Mouse (Mus musculus): ENCODE data around the gene Dcbld2. TPM values are rescaled to one million over a fixed set of nuclear protein-coding genes. Genes with fewer than 3 reads are reported as not detected.
A peak's percentile ranks its signal among the peaks of the same experiment; 100 is the strongest.

The Dcbld2 gene
- 4.0 and 4.8 TPM in 2 replicates for polyA plus RNA-seq (2015; fragmentation: Nextera tagmentation; extraction: Ambion mirVana)

DNA sequence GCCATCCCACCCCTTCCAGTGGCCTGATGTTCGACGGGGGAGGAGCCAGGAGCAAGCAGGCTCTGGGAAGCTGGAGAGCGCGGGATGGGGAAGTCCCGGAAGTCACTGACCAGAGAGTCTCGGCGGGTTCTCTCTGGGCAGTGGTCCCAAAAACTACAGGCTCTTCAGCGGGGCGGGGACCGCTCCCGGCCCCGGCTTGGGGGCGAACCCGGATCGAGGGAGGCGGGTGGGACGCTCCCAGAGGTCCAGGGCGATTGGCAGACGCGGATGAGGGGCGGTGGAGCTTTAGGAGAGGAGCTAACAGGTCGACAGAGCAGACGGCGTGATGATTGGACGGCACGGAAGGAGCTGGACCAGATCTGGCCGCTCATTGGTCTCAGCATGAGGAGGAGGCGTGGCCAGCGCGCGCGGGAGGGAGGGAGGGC is at the start of gene Dcbld2:
Dcbld2 (plus strand) TSS at position 382 of the 425 bp plus-strand sequence.
- under 1% methylated on average over 32 of the region's 32 CpGs for WGBS

DNA sequence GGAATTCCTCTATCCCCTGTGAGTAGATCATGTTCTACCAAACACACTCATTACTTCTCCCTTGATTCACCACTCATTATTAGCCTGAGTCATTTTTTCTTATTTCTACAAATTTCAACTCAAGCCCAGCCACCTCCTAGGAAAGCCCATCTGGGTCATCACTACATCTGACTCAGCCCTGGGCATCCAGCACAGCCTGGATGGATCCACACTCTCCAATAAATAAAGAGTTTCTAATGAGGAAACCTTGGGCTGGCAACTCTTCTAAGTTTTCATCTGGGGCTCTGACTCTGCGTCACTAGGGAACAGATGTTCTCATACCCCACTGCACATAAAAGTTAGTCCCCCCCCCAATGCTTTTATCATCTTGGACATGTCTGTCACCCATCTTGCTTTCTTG is 31.1 kb upstream of the Dcbld2 start:
- H3K4me2 ChIP-seq: no peak overlapping the region
- no peak overlapping the region for H3K4me3 ChIP-seq (replicated peaks)
- H3K27ac ChIP-seq: no peak overlapping the region
- H3K27me3 ChIP-seq: no peaks in the 10 kb centered on the region
- WGBS: 37% methylated on average over 1 of the region's 1 CpGs
- no peak overlapping the region for H3K9ac ChIP-seq
- no peaks in the 10 kb centered on the region for H3K4me1 ChIP-seq
- no peaks in the 10 kb centered on the region for H3K9me3 ChIP-seq (replicated peaks)
- H3K36me3 ChIP-seq: no peaks in the 10 kb centered on the region
- no peak for ATAC-seq (replicated peaks; ENCODE audit: low FRiP score)

More for the DNA sequence above, at the start of gene Dcbld2:
- ATAC-seq (replicated peaks; ENCODE audit: low FRiP score): peak; percentile 100
- peak within 1 kb of the TSS; percentile 89 for H3K4me3 ChIP-seq (replicated peaks)
- no peaks in the 10 kb centered on the region for H3K9me3 ChIP-seq (replicated peaks)
- H3K36me3 ChIP-seq: no peaks in the 10 kb centered on the region
- H3K27me3 ChIP-seq: no peaks in the 10 kb centered on the region
- peak within 1 kb of the TSS; percentile 87 for H3K27ac ChIP-seq
- H3K4me2 ChIP-seq: peak within 1 kb of the TSS; percentile 80
- H3K9ac ChIP-seq: peak within 1 kb of the TSS; percentile 88
- H3K4me1 ChIP-seq: peaks cover 19% of the 10 kb centered on the region

DNA sequence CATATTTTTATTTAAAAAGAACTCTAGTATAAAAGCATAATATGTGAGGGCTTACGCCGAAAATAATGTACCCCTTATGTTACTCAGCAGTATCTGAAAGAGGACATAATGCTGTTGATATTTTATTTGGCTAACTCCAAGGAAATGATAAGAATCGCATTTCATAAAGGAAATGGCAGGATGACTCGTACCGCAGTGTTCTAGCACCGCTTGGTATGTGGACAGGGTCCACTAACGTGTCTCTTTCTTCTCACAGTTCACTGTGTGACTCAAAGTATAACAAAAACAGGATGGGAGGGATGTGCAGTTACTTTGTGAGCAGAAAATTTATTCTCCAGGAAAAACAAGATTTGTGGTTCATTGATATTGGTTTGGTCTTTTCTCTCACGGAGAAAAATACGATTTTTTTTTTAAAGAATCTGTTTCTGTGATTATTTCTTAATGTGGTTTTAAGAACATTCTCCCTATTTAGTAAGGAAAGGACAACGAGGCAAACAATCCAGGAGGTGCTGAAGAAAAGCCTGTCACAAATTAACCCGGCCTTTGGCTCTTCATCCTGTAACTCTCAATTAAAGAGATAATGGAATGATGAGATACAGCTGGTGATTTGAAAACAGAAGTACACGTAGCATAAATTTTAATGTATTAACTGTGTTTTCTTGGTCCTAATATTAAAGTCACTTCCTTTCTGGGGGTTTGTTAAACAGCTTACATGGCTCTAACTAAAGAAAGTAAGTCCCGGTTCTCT is 30.3 kb upstream of the Dcbld2 start:
- no peak for ATAC-seq (replicated peaks; ENCODE audit: low FRiP score)
- WGBS: 56% methylated on average over 13 of the region's 13 CpGs
- H3K9me3 ChIP-seq (replicated peaks): no peaks in the 10 kb centered on the region

DNA sequence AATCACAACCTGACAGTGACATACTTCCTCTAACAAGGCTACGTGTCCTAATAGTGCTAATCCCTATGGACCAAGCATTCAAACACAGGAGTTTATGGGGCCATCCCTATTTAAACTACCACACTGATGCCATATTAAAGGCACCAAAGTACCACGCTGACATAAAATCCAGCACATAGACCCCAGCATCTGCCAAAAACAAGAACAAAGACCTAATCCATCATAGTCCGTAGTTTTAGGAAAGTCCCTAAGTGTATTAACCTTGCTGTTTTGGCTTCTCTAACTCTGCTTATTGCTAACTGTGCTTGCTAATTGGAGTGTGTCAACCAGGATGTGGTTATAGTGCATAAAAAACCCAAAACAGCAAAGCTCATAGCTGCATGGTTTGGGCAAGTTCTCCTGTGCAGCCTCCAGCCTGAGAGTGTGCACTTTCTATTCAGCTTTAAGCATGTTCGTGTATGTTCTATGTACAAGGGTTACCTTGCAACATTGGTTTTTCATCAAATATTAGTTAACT is 21.9 kb upstream of the Dcbld2 start:
- no peak overlapping the region for H3K4me2 ChIP-seq
- no peaks in the 10 kb centered on the region for H3K4me1 ChIP-seq
- 78% methylated on average over 4 of the region's 4 CpGs for WGBS
- no peak overlapping the region for H3K4me3 ChIP-seq (replicated peaks)
- no peaks in the 10 kb centered on the region for H3K27me3 ChIP-seq
- no peak overlapping the region for H3K27ac ChIP-seq
- no peaks in the 10 kb centered on the region for H3K9me3 ChIP-seq (replicated peaks)
- H3K9ac ChIP-seq: no peak overlapping the region
- no peaks in the 10 kb centered on the region for H3K36me3 ChIP-seq
- ATAC-seq (replicated peaks; ENCODE audit: low FRiP score): no peak

More for the DNA sequence above, 30.3 kb upstream of the Dcbld2 start:
- Histone ChIP-seq H3K4me1 (no peaks in the 10 kb centered on the region), H3K9ac (no peak overlapping the region), H3K4me3 (replicated peaks) (no peak overlapping the region), H3K4me2 (no peak overlapping the region), H3K36me3 (no peaks in the 10 kb centered on the region), H3K27ac (no peak overlapping the region), H3K27me3 (no peaks in the 10 kb centered on the region)

DNA sequence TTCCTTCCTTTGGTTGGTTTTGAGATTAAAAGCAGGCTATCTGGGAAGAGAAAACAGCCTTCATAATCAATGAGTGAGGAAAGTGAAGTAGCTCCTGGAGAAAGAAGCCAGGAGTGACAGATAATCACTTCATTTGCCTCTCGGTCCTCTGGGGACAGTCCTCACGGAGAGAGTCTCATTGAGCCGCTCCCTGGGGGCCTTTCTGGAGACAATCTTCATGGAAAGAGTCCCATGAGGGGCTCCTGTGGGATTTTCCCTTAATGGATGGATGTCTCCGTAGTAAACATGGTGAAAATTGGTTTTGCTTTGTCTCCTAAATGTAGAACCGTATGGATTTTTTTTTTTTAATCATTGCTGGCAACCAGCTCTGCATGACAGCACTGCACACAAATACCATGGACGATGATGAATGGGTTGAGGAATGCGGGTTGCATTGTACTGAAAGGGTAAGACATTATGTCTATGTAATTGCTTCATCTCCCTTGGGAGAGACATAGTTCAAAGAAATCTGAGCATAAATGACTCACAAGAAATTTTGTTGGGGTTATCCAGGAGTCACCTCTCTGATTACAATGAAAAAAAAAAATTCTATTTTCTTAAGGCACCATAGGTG is 19.0 kb upstream of the Dcbld2 start:
- H3K4me2 ChIP-seq: no peak overlapping the region
- H3K9me3 ChIP-seq (replicated peaks): no peaks in the 10 kb centered on the region
- ATAC-seq (replicated peaks; ENCODE audit: low FRiP score): no peak
- 50% methylated on average over 7 of the region's 7 CpGs for WGBS
- H3K27ac ChIP-seq: no peak overlapping the region
- no peaks in the 10 kb centered on the region for H3K27me3 ChIP-seq
- no peak overlapping the region for H3K4me3 ChIP-seq (replicated peaks)
- no peak overlapping the region for H3K9ac ChIP-seq
- H3K4me1 ChIP-seq: no peaks in the 10 kb centered on the region
- H3K36me3 ChIP-seq: no peaks in the 10 kb centered on the region

DNA sequence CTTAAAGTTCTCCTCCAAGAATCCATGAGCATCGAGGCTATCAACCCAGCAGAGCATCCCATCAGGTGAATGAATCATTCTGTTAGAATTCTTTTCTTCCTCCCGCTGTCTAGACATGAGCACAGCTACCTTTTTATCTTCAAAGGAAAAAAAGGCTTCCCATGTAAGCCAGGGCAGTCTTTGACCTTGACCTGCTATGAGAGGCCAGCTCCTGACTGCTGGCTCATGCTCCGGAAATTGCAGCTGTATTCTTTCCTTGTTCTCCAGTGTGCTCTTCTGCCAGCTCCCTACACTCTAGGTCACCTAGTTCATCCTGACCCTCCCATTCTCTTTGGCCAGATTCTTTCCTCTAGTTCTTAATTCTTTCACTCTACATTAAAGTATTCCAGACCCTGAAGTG is 15.2 kb upstream of the Dcbld2 start:
- Histone ChIP-seq H3K36me3 (no peaks in the 10 kb centered on the region), H3K4me2 (no peak overlapping the region), H3K4me3 (replicated peaks) (no peak overlapping the region), H3K4me1 (no peaks in the 10 kb centered on the region), H3K27me3 (no peaks in the 10 kb centered on the region), H3K27ac (no peak overlapping the region), H3K9me3 (replicated peaks) (no peaks in the 10 kb centered on the region), H3K9ac (no peak overlapping the region)
- WGBS: 82% methylated on average over 3 of the region's 3 CpGs
- no peak for ATAC-seq (replicated peaks; ENCODE audit: low FRiP score)

DNA sequence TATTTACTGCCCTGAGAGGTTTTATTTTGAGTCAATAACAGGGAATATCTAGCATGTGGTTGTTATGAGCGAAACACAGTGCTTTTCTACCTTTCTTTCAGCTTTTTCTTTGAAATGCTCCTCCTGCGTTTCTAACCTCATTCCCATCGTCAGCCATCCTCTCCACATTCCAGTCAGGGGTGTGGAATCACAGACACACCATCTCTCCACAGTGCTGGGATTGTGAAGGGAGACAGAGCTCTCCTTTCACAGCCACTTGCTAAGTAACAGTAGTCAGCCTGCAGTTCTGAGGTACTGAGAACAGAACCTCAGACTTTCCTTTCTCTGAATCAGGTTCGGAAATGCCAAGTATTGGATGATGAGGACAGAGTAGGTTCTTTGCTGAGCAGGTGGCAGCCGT is 14.1 kb upstream of the Dcbld2 start:
- Histone ChIP-seq H3K27ac (no peak overlapping the region), H3K27me3 (no peaks in the 10 kb centered on the region), H3K4me1 (no peaks in the 10 kb centered on the region), H3K4me3 (replicated peaks) (no peak overlapping the region), H3K36me3 (no peaks in the 10 kb centered on the region), H3K9ac (no peak overlapping the region), H3K4me2 (no peak overlapping the region), H3K9me3 (replicated peaks) (no peaks in the 10 kb centered on the region)
- ATAC-seq (replicated peaks; ENCODE audit: low FRiP score): no peak
- WGBS: 78% methylated on average over 5 of the region's 5 CpGs

DNA sequence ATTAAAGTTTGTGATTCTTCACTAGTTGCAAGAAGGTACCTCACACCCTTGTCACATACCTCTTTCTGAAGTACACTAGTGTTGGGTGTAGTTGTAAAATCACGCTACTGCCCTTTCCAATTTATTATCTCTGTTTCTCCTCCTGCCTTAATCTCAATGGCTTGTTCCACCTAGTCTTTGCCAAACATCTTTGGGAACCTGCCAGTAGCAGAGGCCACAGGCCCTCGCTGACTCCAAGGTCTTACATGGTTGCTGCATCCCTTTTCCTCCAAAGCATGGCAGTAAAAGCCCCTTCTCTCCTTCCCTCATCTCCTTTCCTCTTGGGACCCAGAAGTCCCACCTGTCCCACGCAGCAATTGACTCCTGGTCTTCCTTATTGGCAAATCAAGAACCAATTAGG is 9.6 kb upstream of the Dcbld2 start:
- no peaks in the 10 kb centered on the region for H3K9me3 ChIP-seq (replicated peaks)
- no peaks in the 10 kb centered on the region for H3K4me1 ChIP-seq
- no peak for ATAC-seq (replicated peaks; ENCODE audit: low FRiP score)
- no peaks in the 10 kb centered on the region for H3K36me3 ChIP-seq
- no peaks in the 10 kb centered on the region for H3K27me3 ChIP-seq
- no peak overlapping the region for H3K4me3 ChIP-seq (replicated peaks)
- 74% methylated on average over 3 of the region's 3 CpGs for WGBS
- H3K4me2 ChIP-seq: no peak overlapping the region
- no peak overlapping the region for H3K9ac ChIP-seq
- H3K27ac ChIP-seq: no peak overlapping the region

DNA sequence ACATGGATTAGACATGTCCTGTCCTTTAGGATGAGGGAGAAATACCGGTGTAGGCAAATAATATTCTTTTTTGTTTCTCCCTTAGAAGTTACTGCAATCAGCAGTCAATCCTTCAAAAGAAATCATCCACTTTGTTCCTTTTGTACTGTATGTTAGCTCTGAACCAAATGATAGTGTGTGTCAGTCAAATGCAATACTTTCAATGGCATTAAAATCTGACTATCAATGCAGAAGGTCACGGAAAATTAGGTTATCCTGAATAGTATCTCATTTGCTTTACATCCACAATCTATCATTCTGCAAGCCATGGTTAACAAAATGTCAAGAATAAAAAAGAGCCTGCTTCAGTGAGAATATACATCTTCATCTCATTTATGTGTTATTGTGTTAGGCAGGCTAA is 7.2 kb upstream of the Dcbld2 start:
- ATAC-seq (replicated peaks; ENCODE audit: low FRiP score): no peak
- no peak overlapping the region for H3K4me3 ChIP-seq (replicated peaks)
- WGBS: 86% methylated on average over 2 of the region's 2 CpGs
- H3K9me3 ChIP-seq (replicated peaks): no peaks in the 10 kb centered on the region
- no peaks in the 10 kb centered on the region for H3K36me3 ChIP-seq
- no peaks in the 10 kb centered on the region for H3K4me1 ChIP-seq
- no peaks in the 10 kb centered on the region for H3K27me3 ChIP-seq
- no peak overlapping the region for H3K9ac ChIP-seq
- no peak overlapping the region for H3K27ac ChIP-seq
- no peak overlapping the region for H3K4me2 ChIP-seq

DNA sequence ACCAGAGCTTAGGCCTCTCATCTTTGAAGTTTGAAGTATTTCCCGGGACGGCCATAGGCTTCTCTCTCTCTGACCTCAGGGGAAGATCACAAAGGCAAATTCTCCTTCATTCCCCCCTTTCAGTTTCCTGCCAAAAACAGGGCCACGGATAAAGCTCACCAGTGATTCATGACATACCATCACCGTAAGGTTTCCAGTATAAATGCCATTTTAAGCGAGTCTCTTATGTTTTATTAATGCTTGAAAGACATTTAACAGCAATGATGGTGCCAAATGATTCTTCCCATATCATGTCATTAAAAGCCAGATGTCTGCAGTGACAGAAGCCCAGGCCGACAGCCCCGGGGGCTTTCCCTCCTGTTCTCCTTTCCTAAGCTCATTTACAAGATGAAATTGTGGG is 3.6 kb upstream of the Dcbld2 start:
- Histone ChIP-seq H3K27me3 (no peaks in the 10 kb centered on the region), H3K4me2 (no peak overlapping the region), H3K4me1 (peaks cover 11% of the 10 kb centered on the region), H3K27ac (no peak overlapping the region), H3K4me3 (replicated peaks) (no peak overlapping the region), H3K36me3 (no peaks in the 10 kb centered on the region), H3K9ac (no peak overlapping the region), H3K9me3 (replicated peaks) (no peaks in the 10 kb centered on the region)
- 26% methylated on average over 7 of the region's 7 CpGs for WGBS
- ATAC-seq (replicated peaks; ENCODE audit: low FRiP score): no peak

DNA sequence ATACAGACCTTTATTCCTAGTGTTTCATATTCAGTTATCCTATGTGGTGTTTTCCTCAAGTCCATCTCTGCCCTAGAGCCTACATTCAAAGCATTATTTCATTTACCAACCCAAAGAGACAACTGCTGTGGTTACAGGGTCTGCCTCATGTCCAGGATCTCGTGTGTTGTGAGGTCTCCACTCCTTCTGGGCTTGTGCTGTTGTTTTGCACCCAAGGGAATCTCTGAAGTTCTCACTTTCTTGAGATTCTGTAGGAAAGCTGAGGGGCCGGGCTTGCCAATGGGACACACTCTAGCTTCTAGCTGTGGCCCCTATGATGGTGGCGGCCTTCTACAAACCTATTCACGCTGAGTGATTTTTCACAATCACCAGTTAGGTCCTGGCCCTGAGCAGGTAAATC is 3.0 kb upstream of the Dcbld2 start:
- 87% methylated on average over 4 of the region's 4 CpGs for WGBS
- Histone ChIP-seq H3K4me2 (no peak overlapping the region), H3K9ac (no peak overlapping the region), H3K4me3 (replicated peaks) (no peak overlapping the region), H3K9me3 (replicated peaks) (no peaks in the 10 kb centered on the region), H3K36me3 (no peaks in the 10 kb centered on the region), H3K27ac (no peak overlapping the region), H3K27me3 (no peaks in the 10 kb centered on the region), H3K4me1 (peaks cover 15% of the 10 kb centered on the region)
- no peak for ATAC-seq (replicated peaks; ENCODE audit: low FRiP score)

DNA sequence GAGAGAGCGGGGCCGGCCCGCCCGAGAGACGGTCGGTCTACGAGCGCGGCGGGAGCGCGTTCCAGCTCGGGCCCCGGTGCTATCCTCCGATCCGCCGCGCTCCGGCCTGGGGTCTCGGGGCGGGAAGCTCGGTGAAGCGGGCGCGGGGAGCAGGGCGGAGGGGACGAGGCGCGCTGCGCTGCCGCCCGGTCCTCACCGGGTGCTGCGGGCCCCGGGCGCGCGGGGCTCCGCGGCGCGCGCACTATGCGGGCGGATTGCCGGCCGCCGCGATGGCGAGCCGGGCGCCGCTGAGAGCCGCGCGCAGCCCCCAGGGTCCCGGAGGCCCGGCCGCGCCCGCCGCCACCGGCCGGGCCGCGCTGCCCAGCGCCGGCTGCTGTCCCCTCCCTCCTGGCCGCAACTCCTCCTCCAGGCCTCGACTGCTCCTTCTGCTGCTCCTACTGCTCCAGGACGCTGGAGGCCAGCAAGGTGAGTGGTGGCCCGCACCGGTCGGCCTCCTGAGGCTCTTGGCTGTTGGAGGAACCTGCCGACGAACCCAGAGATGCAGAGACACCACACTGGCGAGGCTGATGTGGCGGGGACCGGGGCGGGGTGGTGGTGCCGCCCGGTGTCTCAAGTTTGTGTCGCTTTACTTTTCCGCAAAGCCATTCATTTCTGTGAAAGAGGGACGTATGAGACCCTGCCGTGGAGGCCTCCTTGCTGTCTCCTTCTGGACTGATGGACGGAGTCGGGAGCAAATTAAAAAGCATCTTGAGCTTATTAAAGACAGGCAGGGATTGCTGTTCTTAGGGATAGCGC is 441 bp downstream of the Dcbld2 start:
- no peaks in the 10 kb centered on the region for H3K9me3 ChIP-seq (replicated peaks)
- H3K36me3 ChIP-seq: no peaks in the 10 kb centered on the region
- H3K4me2 ChIP-seq: peak overlapping the region; percentile 80
- peak overlapping the region; percentile 87 for H3K27ac ChIP-seq
- peak overlapping the region; percentile 89 for H3K4me3 ChIP-seq (replicated peaks)
- peak; percentile 65 for ATAC-seq (replicated peaks; ENCODE audit: low FRiP score)
- H3K27me3 ChIP-seq: no peaks in the 10 kb centered on the region
- peaks cover 20% of the 10 kb centered on the region for H3K4me1 ChIP-seq
- peak overlapping the region; percentile 88 for H3K9ac ChIP-seq
- under 1% methylated on average over 72 of the region's 89 CpGs for WGBS

Data from kidney, embryonic 15.5 days (tissue).